Mouse (Mus musculus) midbrain, embryonic 14.5 days (tissue): Measurements from ENCODE around the gene Lipn. TPM values are rescaled to one million over a fixed set of nuclear protein-coding genes. Genes with fewer than 3 reads are reported as not detected.
A peak's percentile ranks its signal among the peaks of the same experiment; 100 is the strongest.

ENCODE experiments used
- ATAC-seq: fragments of 200-750 bp; cut with Nextera tagmentation; 2 replicates; pipeline ENCODE4 v1.8.0; 2017; ENCODE audit warnings: moderate number of reproducible peaks, moderate library complexity; ENCODE audit not compliant: low FRiP score, low TSS enrichment
- DNase-seq: peaks from one replicate; pipeline ENCODE4 v3.0.0-alpha.2; 2015
- H3K27ac ChIP-seq: fragments of 300-500 bp; sonication (generic); replicated peaks from 2 replicates; pipeline ENCODE4 v1.5.1; 2014; ENCODE audit warnings: mild to moderate bottlenecking, low read depth, low read length, moderate library complexity
- H3K27me3 ChIP-seq: fragments of 300-500 bp; sonication (generic); 2 replicates; pipeline ENCODE4 v1.6.1; 2014; ENCODE audit warnings: low read length, control low read depth, mixed read lengths; ENCODE audit not compliant: control insufficient read depth, insufficient read depth
- H3K36me3 ChIP-seq: fragments of 300-500 bp; sonication (generic); 2 replicates; pipeline ENCODE4 v1.6.1; 2014; ENCODE audit warnings: low read length, control low read depth; ENCODE audit not compliant: control insufficient read depth, insufficient read depth
- H3K4me1 ChIP-seq: fragments of 300-500 bp; sonication (generic); 2 replicates; pipeline ENCODE4 v1.6.1; 2014; ENCODE audit warnings: mild to moderate bottlenecking, antibody characterized with exemption, low read length, control low read depth; ENCODE audit not compliant: control insufficient read depth, insufficient read depth
- H3K4me2 ChIP-seq: fragments of 300-500 bp; sonication (generic); 2 replicates; pipeline ENCODE4 v1.6.1; 2014; ENCODE audit warnings: mild to moderate bottlenecking, low read length, moderate library complexity
- H3K4me3 ChIP-seq: fragments of 300-500 bp; sonication (generic); replicated peaks from 2 replicates; pipeline ENCODE4 v1.5.1; 2014; ENCODE audit warnings: low read depth, low read length
- H3K9ac ChIP-seq: fragments of 300-500 bp; sonication (generic); replicated peaks from 2 replicates; pipeline ENCODE4 v1.6.1; 2014; ENCODE audit warnings: mild to moderate bottlenecking, low read length, moderate library complexity
- H3K9me3 ChIP-seq: fragments of 300-500 bp; sonication (generic); 2 replicates; pipeline ENCODE4 v1.6.1; 2016; ENCODE audit warnings: low read length, control low read depth, mixed read lengths; ENCODE audit not compliant: control insufficient read depth
- WGBS: fragments of 180-500 bp; shearing (Covaris S2); extraction: QIAGEN DNeasy Blood & Tissue Kit; methylation state at CpG from one replicate; pipeline ENCODE4 v1.1.7; 2014; 5-methylcytosine and 5-hydroxymethylcytosine counted together
- polyA plus RNA-seq: library from polyadenylated mRNA; unstranded; fragments of >200 nt; fragmentation: Nextera tagmentation; extraction: Ambion mirVana; gene quantifications from 2 replicates; pipeline ENCODE4 v1.2.1, GENCODE M21; 2014

The Lipn gene
- polyA plus RNA-seq: not detected in 2 replicates

GRCm38 (mm10) chr19:34066779-34067472, at the start of gene Lipn:
TSS of gene Lipn (plus strand) at chr19:34067358.
- Histone ChIP-seq H3K4me1 (no peaks in the 10 kb centered on the region), H3K36me3 (no peaks in the 10 kb centered on the region), H3K9me3 (no peaks in the 10 kb centered on the region), H3K4me3 (no peak within 1 kb of the TSS), H3K4me2 (no peak within 1 kb of the TSS), H3K9ac (no peak within 1 kb of the TSS), H3K27me3 (no peaks in the 10 kb centered on the region), H3K27ac (no peak within 1 kb of the TSS)
- ATAC-seq (no peak), DNase-seq (no peak)
- WGBS: 86% methylated on average over 9 of the region's 9 CpGs

GRCm38 (mm10) chr19:34021440-34022172, 45.6 kb upstream of the Lipn start:
- DNase-seq (no peak), ATAC-seq (no peak)
- H3K4me1 ChIP-seq: no peaks in the 10 kb centered on the region
- H3K27ac ChIP-seq: no peak overlapping the region
- H3K9me3 ChIP-seq: no peaks in the 10 kb centered on the region
- no peaks in the 10 kb centered on the region for H3K36me3 ChIP-seq
- H3K4me3 ChIP-seq: no peak overlapping the region
- no peaks in the 10 kb centered on the region for H3K27me3 ChIP-seq
- no peak overlapping the region for H3K9ac ChIP-seq
- H3K4me2 ChIP-seq: no peak overlapping the region
- WGBS: 91% methylated on average over 11 of the region's 11 CpGs

- 45% methylated on average over 3 of the region's 3 CpGs for WGBS
- no peaks in the 10 kb centered on the region for H3K27me3 ChIP-seq
- no peaks in the 10 kb centered on the region for H3K4me1 ChIP-seq
- H3K27ac ChIP-seq: no peak overlapping the region
- peak; percentile 72 for DNase-seq
- no peak overlapping the region for H3K4me2 ChIP-seq
- no peak overlapping the region for H3K4me3 ChIP-seq
- H3K36me3 ChIP-seq: no peaks in the 10 kb centered on the region
- no peak overlapping the region for H3K9ac ChIP-seq
- ATAC-seq: no peak
- H3K9me3 ChIP-seq: no peaks in the 10 kb centered on the region
These were observed 44.4 kb upstream of the Lipn start for GRCm38 (mm10) chr19:34022759-34023158.

- Histone ChIP-seq H3K27ac (no peak overlapping the region), H3K4me2 (no peak overlapping the region), H3K27me3 (no peaks in the 10 kb centered on the region), H3K9ac (no peak overlapping the region), H3K36me3 (no peaks in the 10 kb centered on the region), H3K4me3 (no peak overlapping the region), H3K9me3 (no peaks in the 10 kb centered on the region), H3K4me1 (no peaks in the 10 kb centered on the region)
- ATAC-seq (no peak), DNase-seq (no peak)
- WGBS: 86% methylated on average over 1 of the region's 1 CpGs
These were observed 27.4 kb upstream of the Lipn start for GRCm38 (mm10) chr19:34039731-34040130.

- Histone ChIP-seq H3K36me3 (no peaks in the 10 kb centered on the region), H3K4me3 (no peak overlapping the region), H3K4me2 (no peak overlapping the region), H3K27ac (no peak overlapping the region), H3K27me3 (no peaks in the 10 kb centered on the region), H3K4me1 (no peaks in the 10 kb centered on the region), H3K9me3 (no peaks in the 10 kb centered on the region), H3K9ac (no peak overlapping the region)
- no peak for DNase-seq
- 54% methylated on average over 6 of the region's 6 CpGs for WGBS
- ATAC-seq: no peak
These were observed 24.1 kb upstream of the Lipn start for GRCm38 (mm10) chr19:34043008-34043407.

GRCm38 (mm10) chr19:34049371-34050039, 17.7 kb upstream of the Lipn start:
- no peak overlapping the region for H3K27ac ChIP-seq
- 93% methylated on average over 3 of the region's 3 CpGs for WGBS
- no peak overlapping the region for H3K4me3 ChIP-seq
- no peak overlapping the region for H3K9ac ChIP-seq
- no peak overlapping the region for H3K4me2 ChIP-seq
- H3K9me3 ChIP-seq: no peaks in the 10 kb centered on the region
- no peaks in the 10 kb centered on the region for H3K27me3 ChIP-seq
- ATAC-seq (no peak), DNase-seq (no peak)
- H3K4me1 ChIP-seq: no peaks in the 10 kb centered on the region
- no peaks in the 10 kb centered on the region for H3K36me3 ChIP-seq

GRCm38 (mm10) chr19:34051502-34051901, 15.7 kb upstream of the Lipn start:
- DNase-seq: no peak
- no peak overlapping the region for H3K4me2 ChIP-seq
- no peak overlapping the region for H3K9ac ChIP-seq
- H3K27me3 ChIP-seq: no peaks in the 10 kb centered on the region
- no peaks in the 10 kb centered on the region for H3K9me3 ChIP-seq
- no peak for ATAC-seq
- H3K4me1 ChIP-seq: no peaks in the 10 kb centered on the region
- H3K36me3 ChIP-seq: no peaks in the 10 kb centered on the region
- no peak overlapping the region for H3K27ac ChIP-seq
- no peak overlapping the region for H3K4me3 ChIP-seq
- 91% methylated on average over 3 of the region's 3 CpGs for WGBS

GRCm38 (mm10) chr19:34063547-34063946, 3.6 kb upstream of the Lipn start:
- H3K9ac ChIP-seq: no peak overlapping the region
- no peaks in the 10 kb centered on the region for H3K9me3 ChIP-seq
- no peak overlapping the region for H3K4me2 ChIP-seq
- DNase-seq (no peak), ATAC-seq (no peak)
- no peaks in the 10 kb centered on the region for H3K27me3 ChIP-seq
- H3K4me1 ChIP-seq: no peaks in the 10 kb centered on the region
- 43% methylated on average over 1 of the region's 1 CpGs for WGBS
- no peak overlapping the region for H3K27ac ChIP-seq
- no peaks in the 10 kb centered on the region for H3K36me3 ChIP-seq
- H3K4me3 ChIP-seq: no peak overlapping the region
